Mouse (Mus musculus) liver, postnatal 0 days (tissue): ENCODE measurements around the gene D10Wsu102e.
"Not testable (repeated sequence)": the region's sequence is repeated elsewhere in the genome, so short reads cannot be mapped to it uniquely, and the experiment has no call there.

Source experiments
- CTCF ChIP-seq: sonication (generic); IDR thresholded peaks from 2 replicates; pipeline ENCODE4 v1.5.1; 2016; ENCODE audit warnings: antibody characterized with exemption, low read depth
- EP300 ChIP-seq: IDR thresholded peaks from 2 replicates; pipeline ENCODE4 v1.6.1; 2016; ENCODE audit warnings: antibody characterized with exemption, low read depth, mild to moderate bottlenecking

DNA sequence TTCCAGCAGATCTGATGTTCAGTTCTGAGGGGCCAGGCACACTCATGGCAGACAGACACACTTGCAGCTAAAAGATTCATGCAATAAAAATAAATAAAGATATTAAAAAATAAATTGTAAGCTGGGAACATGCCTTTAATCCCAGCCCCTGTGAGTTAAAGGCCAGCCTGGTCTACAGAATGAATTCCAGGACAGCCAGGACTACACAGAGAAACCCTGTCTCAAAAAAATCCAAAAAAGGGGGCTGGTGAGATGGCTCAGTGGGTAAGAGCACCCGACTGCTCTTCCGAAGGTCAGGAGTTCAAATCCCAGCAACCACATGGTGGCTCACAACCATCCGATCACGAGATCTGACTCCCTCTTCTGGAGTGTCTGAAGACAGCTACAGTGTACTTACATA is 8.2 kb upstream of the D10Wsu102e start:
- TF ChIP-seq CTCF, EP300: not testable (repeated sequence)
